ENCODE assay signal across 28 mouse cellular contexts in genomic region chr12:73958830-73959229, GRCm38 (mm10). TPM values are rescaled to one million over a fixed set of nuclear protein-coding genes. Genes with fewer than 3 reads are reported as not detected.
"Had no signal": no experiment of that assay in that cellular context is flagged by ENCODE, and none has a peak within 500 bp of the region (broad histone marks: within the 10 kb centered on the region; RNA-seq: fewer than 3 reads in every experiment).

No protein-coding gene starts in this region.

- H3K4me1 ChIP-seq: hindbrain, embryonic 15.5 days; intestine, embryonic 15.5 days; kidney, embryonic 15.5 days; limb, embryonic 13.5 days; limb, embryonic 15.5 days had no signal

- H3K36me3 ChIP-seq: heart, embryonic 10.5 days; heart, embryonic 12.5 days; hindbrain, embryonic 13.5 days; hindbrain, embryonic 15.5 days; intestine, embryonic 15.5 days; kidney, embryonic 15.5 days; limb, embryonic 13.5 days; limb, embryonic 15.5 days; liver, embryonic 12.5 days had no signal

- DNase-seq: gastrocnemius, adult 2 months; gastrocnemius, postnatal 10 days; gastrocnemius, postnatal 25 days; heart, adult 18-20 months; heart, postnatal 10 days; heart, postnatal 36 days; kidney, adult 11 months; kidney, adult 2 months; kidney, adult 9 months; kidney, postnatal 14 days; kidney, postnatal 36 days; layer of hippocampus, adult 9-11 months had no signal

- H3K27me3 ChIP-seq: heart, embryonic 12.5 days; hindbrain, embryonic 15.5 days; intestine, embryonic 15.5 days; kidney, embryonic 15.5 days; limb, embryonic 13.5 days; limb, embryonic 15.5 days; liver, embryonic 12.5 days had no signal

- H3K4me3 ChIP-seq: gastrocnemius, adult 2 months; heart, embryonic 10.5 days; heart, embryonic 12.5 days; hindbrain, embryonic 13.5 days; hindbrain, embryonic 15.5 days; intestine, embryonic 15.5 days; kidney, embryonic 15.5 days; left cerebral cortex, adult 2 months; limb, embryonic 13.5 days; limb, embryonic 15.5 days; liver, embryonic 12.5 days had no signal

- H3K9me3 ChIP-seq: heart, embryonic 10.5 days; heart, embryonic 12.5 days; hindbrain, embryonic 13.5 days; hindbrain, embryonic 15.5 days; intestine, embryonic 15.5 days; kidney, embryonic 15.5 days; limb, embryonic 13.5 days; limb, embryonic 15.5 days; liver, embryonic 12.5 days had no signal

- ATAC-seq: hindbrain, postnatal 0 days; intestine, embryonic 15.5 days; liver, embryonic 12.5 days had no signal

- H3K4me2 ChIP-seq: heart, embryonic 12.5 days; hindbrain, embryonic 13.5 days; hindbrain, embryonic 15.5 days; intestine, embryonic 15.5 days; kidney, embryonic 15.5 days; limb, embryonic 13.5 days; limb, embryonic 15.5 days; liver, embryonic 12.5 days had no signal

- H3K9ac ChIP-seq: heart, embryonic 12.5 days; hindbrain, embryonic 13.5 days; hindbrain, embryonic 15.5 days; intestine, embryonic 15.5 days; kidney, embryonic 15.5 days; limb, embryonic 13.5 days; limb, embryonic 15.5 days; liver, embryonic 12.5 days; liver, embryonic 14.5 days had no signal

- H3K27ac ChIP-seq: gastrocnemius, adult 2 months; heart, embryonic 10.5 days; hindbrain, embryonic 13.5 days; hindbrain, embryonic 15.5 days; hindbrain, postnatal 0 days; intestine, embryonic 15.5 days; kidney, embryonic 15.5 days; kidney, postnatal 0 days; left cerebral cortex, adult 2 months; limb, embryonic 13.5 days; limb, embryonic 15.5 days; liver, embryonic 12.5 days; liver, embryonic 14.5 days had no signal

RNA-seq across cellular contexts. Expression of gene Gm49321, which starts 21.4 kb away (rescaled TPM):
- polyA plus RNA-seq: frontal cortex, adult 2 months; kidney, adult 2 months; large intestine, adult 2 months; liver, adult 2 months had no signal

RNA-seq across cellular contexts. Expression of gene Syt16, which starts 38.6 kb away (rescaled TPM):
- polyA plus RNA-seq: liver, adult 2 months had no signal
